Mouse (Mus musculus): ENCODE measurements around the gene Ccnd3.

DNA sequence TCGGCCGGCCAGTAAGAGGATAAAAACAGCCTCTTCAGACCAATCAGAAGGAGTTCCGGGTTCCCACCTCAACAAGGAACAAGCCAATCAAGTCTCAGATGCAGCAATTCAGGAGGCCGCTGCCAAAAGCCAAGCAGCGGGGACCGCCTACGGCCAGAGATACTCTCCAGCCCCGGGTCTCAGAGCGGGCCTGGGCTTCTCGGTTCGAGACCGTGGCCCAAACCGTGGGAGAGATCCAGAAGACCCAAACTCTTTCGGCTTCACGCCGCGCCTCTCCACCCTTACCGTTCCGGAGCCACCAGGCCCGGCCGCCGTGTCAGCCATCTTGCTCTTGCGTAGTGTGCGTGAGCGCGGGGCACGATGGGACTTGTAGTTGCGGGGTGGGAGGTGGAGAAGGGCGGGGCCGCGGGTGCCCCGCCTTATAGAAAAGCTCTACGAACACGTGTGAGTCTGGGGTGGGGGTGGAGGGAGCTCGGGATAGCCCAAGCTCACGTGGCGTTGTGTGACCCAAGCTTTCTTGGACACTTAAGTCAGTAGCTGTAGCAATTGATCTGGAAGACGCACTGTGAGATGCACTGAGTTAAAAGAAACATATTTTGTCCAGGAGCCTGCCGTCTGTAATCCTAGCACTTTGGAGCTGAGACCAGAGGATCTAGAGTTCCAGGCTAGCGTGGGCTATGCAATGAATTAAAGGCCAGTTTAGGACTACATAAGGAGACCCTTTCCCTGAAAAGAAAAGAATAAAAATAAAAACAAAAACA lies 2.7 kb upstream of the Ccnd3 start, which contains the start of gene Taf8:
- TF ChIP-seq POLR2A (IDR thresholded peaks at IDR 0.05; ENCODE audit: borderline replicate concordance, extremely low read depth, low read depth, low read length) (peak; percentile 80; the same call in 1 of the 2 replicates), CTCF (IDR thresholded peaks at IDR 0.05; ENCODE audit: insufficient read depth, low read length) (no peak)
